Mouse (Mus musculus) forebrain, embryonic 15.5 days (tissue): ENCODE results near the gene Sez6. TPM values are rescaled to one million over a fixed set of nuclear protein-coding genes. Genes with fewer than 3 reads are reported as not detected.

Experiments used
- ATAC-seq: fragments of 200-750 bp; cut with Nextera tagmentation; replicated peaks from 2 replicates; pipeline ENCODE4 v1.8.0; 2017; ENCODE audit warnings: mild to moderate bottlenecking, moderate TSS enrichment, moderate library complexity
- H3K27ac ChIP-seq: fragments of 300-500 bp; sonication (generic); replicated peaks from 2 replicates; pipeline ENCODE4 v1.5.1; 2015; ENCODE audit warnings: mild to moderate bottlenecking, inconsistent platforms
- H3K27me3 ChIP-seq: fragments of 300-500 bp; sonication (generic); 2 replicates; pipeline ENCODE4 v1.6.1; 2015; ENCODE audit warnings: inconsistent platforms
- H3K36me3 ChIP-seq: fragments of 300-500 bp; sonication (generic); 2 replicates; pipeline ENCODE4 v1.6.1; 2015; ENCODE audit warnings: mild to moderate bottlenecking, inconsistent platforms
- H3K4me1 ChIP-seq: fragments of 300-500 bp; sonication (generic); 2 replicates; pipeline ENCODE4 v1.6.1; 2015; ENCODE audit warnings: inconsistent platforms
- H3K4me2 ChIP-seq: fragments of 300-500 bp; sonication (generic); replicated peaks from 2 replicates; pipeline ENCODE4 v1.6.1; 2015; ENCODE audit warnings: mild to moderate bottlenecking, inconsistent platforms
- H3K4me3 ChIP-seq: fragments of 300-500 bp; sonication (generic); 2 replicates; pipeline ENCODE4 v1.5.1; 2015; ENCODE audit warnings: mild to moderate bottlenecking, inconsistent platforms
- H3K9ac ChIP-seq: fragments of 300-500 bp; sonication (generic); replicated peaks from 2 replicates; pipeline ENCODE4 v1.6.1; 2015; ENCODE audit warnings: mild to moderate bottlenecking, inconsistent platforms
- H3K9me3 ChIP-seq: fragments of 300-500 bp; sonication (generic); 2 replicates; pipeline ENCODE4 v1.6.1; 2016; ENCODE audit warnings: inconsistent platforms
- WGBS: fragments of 180-500 bp; shearing (Covaris S2); methylation state at CpG from one replicate; pipeline ENCODE4 v1.1.7; 2015; ENCODE audit warnings: mixed read lengths; 5-methylcytosine and 5-hydroxymethylcytosine counted together
- polyA plus RNA-seq: library from polyadenylated mRNA; unstranded; fragments of >200 nt; fragmentation: Nextera tagmentation; extraction: Ambion mirVana; gene quantifications from 2 replicates; pipeline ENCODE4 v1.2.1, GENCODE M21; 2015

Gene Sez6
- polyA plus RNA-seq, 1 experiment from 2014 or later, result 243 TPM

GRCm38 (mm10) chr11:77989071-77989690 is 58.6 kb downstream of the Sez6 start:
- H3K4me3 ChIP-seq, result no peak overlapping the region
- H3K9me3 ChIP-seq, result no peaks in the 10 kb centered on the region
- H3K4me2 ChIP-seq, result no peak overlapping the region
- H3K27ac ChIP-seq, result no peak overlapping the region
- no peak overlapping the region for H3K9ac ChIP-seq
- no peaks in the 10 kb centered on the region for H3K27me3 ChIP-seq
- no peak for ATAC-seq
- 85% methylated on average over 13 of the region's 13 CpGs for WGBS
- peaks cover 16% of the 10 kb centered on the region for H3K4me1 ChIP-seq
- peaks cover 33% of the 10 kb centered on the region for H3K36me3 ChIP-seq

DNA sequence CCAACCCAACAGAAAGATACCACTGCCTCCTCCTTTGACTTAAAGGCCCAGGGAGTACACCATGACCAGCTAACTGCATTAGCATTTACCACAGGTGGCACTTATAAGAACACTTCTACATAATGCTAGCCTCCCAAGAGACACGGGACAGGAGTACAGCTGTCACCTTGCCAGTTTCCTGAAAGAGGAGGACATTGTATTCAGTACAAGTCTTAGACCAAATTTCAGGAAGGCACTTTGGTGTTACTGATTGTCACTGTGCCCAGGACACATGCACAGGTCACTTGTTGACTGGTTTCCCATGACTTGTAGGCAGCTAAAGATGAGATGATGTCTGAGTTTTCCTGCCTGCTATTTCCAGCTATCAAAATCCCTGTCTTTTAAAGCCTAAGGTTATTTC is 65.0 kb downstream of the Sez6 start:
- 56% methylated on average over 1 of the region's 1 CpGs for WGBS
- Histone ChIP-seq H3K4me3 (no peak overlapping the region), H3K27ac (no peak overlapping the region), H3K36me3 (peaks cover 8% of the 10 kb centered on the region; the same call in 1 of the 2 replicates), H3K9me3 (no peaks in the 10 kb centered on the region), H3K4me2 (no peak overlapping the region), H3K27me3 (no peaks in the 10 kb centered on the region), H3K4me1 (no peaks in the 10 kb centered on the region), H3K9ac (no peak overlapping the region)
- no peak for ATAC-seq

- H3K9ac ChIP-seq, result no peak overlapping the region
- WGBS, result 90% methylated on average over 5 of the region's 5 CpGs
- H3K27me3 ChIP-seq, result no peaks in the 10 kb centered on the region
- H3K9me3 ChIP-seq, result no peaks in the 10 kb centered on the region
- no peak overlapping the region for H3K27ac ChIP-seq
- ATAC-seq, result no peak
- H3K36me3 ChIP-seq, result peaks cover 45% of the 10 kb centered on the region
- H3K4me3 ChIP-seq, result no peak overlapping the region
- H3K4me1 ChIP-seq, result no peaks in the 10 kb centered on the region
- no peak overlapping the region for H3K4me2 ChIP-seq
These were observed 75.8 kb downstream of the Sez6 start for GRCm38 (mm10) chr11:78006446-78006845.

DNA sequence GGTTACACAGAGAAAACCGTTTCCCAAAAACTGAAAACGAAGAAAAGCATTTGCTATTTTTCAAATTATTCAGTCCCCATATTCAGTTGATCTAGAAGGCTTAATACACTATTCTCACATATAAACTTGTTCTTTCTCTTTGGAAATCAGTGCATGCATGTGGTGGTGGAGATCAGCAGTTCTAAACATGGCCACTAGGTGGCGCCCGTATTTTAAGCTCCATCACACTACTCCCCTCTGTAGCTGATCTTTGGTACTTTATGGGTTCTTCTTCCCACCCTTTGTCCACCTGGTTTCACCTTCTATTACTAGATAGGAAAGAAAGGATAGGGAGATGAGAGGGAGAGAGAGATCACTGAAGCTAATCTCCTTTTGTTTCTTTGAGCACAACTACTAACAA is 89.1 kb downstream of the Sez6 start:
- Histone ChIP-seq H3K4me2 (no peak overlapping the region), H3K9ac (no peak overlapping the region), H3K4me3 (no peak overlapping the region), H3K4me1 (no peaks in the 10 kb centered on the region), H3K27me3 (no peaks in the 10 kb centered on the region), H3K27ac (no peak overlapping the region), H3K36me3 (peaks cover 90% of the 10 kb centered on the region), H3K9me3 (no peaks in the 10 kb centered on the region)
- WGBS, result 28% methylated on average over 4 of the region's 4 CpGs
- ATAC-seq, result peak; percentile 68; the same call in 1 of the 2 replicates

DNA sequence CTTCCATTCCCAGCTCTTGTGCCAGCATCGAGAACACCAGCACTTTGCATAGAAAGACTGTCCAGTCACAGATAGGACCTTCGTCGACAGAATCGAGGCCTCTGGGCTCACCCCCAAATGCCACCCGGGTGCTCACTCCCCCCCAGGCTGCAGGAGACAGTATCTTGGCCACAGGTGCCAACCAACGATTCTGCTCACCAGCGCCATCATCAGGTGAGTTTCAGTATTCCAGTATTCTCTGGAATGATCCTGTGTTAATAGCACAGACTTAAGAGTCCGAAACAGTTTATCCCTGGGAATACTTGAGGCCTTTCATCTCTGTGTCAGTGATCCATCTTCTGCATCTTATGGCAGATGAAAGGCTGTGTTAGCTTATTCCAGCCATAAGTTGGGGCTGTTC is 93.0 kb downstream of the Sez6 start:
- no peaks in the 10 kb centered on the region for H3K9me3 ChIP-seq
- WGBS, result 79% methylated on average over 8 of the region's 8 CpGs
- no peak overlapping the region for H3K4me2 ChIP-seq
- H3K27me3 ChIP-seq, result no peaks in the 10 kb centered on the region
- H3K9ac ChIP-seq, result no peak overlapping the region
- H3K27ac ChIP-seq, result no peak overlapping the region
- no peaks in the 10 kb centered on the region for H3K4me1 ChIP-seq
- ATAC-seq, result no peak
- peaks cover 88% of the 10 kb centered on the region for H3K36me3 ChIP-seq
- H3K4me3 ChIP-seq, result no peak overlapping the region

Other genes starting within 250 kb of the Sez6 start
- gene Nufip2, start 244.6 kb upstream of the Sez6 start, polyA plus RNA-seq, result 3.8 and 3.9 TPM in 2 replicates
- 0.18 and 0.38 TPM in 2 replicates for gene Cryba1, start 205.5 kb upstream of the Sez6 start, polyA plus RNA-seq
- gene Myo18a, start 167.6 kb upstream of the Sez6 start, polyA plus RNA-seq, result 45.5 and 52.5 TPM in 2 replicates
- 2.4 and 2.5 TPM in 2 replicates for gene Gm10277, start 143.1 kb upstream of the Sez6 start, polyA plus RNA-seq
- 10.2 and 11.2 TPM in 2 replicates for gene Pipox, start 36.7 kb upstream of the Sez6 start, polyA plus RNA-seq
- gene Phf12, start 52.0 kb downstream of the Sez6 start, polyA plus RNA-seq, result 22.5 and 26.0 TPM in 2 replicates
- gene Dhrs13, start 101.5 kb downstream of the Sez6 start, polyA plus RNA-seq, result 32.8 and 33.4 TPM in 2 replicates
- 90.2 and 98.3 TPM in 2 replicates for gene Flot2, start 107.1 kb downstream of the Sez6 start, polyA plus RNA-seq
- gene Eral1, start 149.6 kb downstream of the Sez6 start, polyA plus RNA-seq, result 33.3 TPM in 2 replicates
- gene Fam222b, start 163.9 kb downstream of the Sez6 start, polyA plus RNA-seq, result 20.0 and 20.5 TPM in 2 replicates
- 121 TPM in 2 replicates for gene Traf4, start 234.8 kb downstream of the Sez6 start, polyA plus RNA-seq
- 4.8 and 5.7 TPM in 2 replicates for gene Nek8, start 245.9 kb downstream of the Sez6 start, polyA plus RNA-seq
- 4.4 and 5.0 TPM in 2 replicates for gene Tlcd1, start 245.9 kb downstream of the Sez6 start, polyA plus RNA-seq